Mouse (Mus musculus) midbrain, embryonic 12.5 days (tissue): ENCODE measurements around the gene Morc2a. TPM values are rescaled to one million over a fixed set of nuclear protein-coding genes. Genes with fewer than 3 reads are reported as not detected.

ENCODE experiments used
- ATAC-seq: fragments of 200-750 bp; cut with Nextera tagmentation; 2 replicates; pipeline ENCODE4 v1.8.0; 2017; ENCODE audit warnings: low read depth, moderate TSS enrichment, moderate library complexity; ENCODE audit not compliant: low FRiP score
- H3K27ac ChIP-seq: fragments of 300-500 bp; sonication (generic); replicated peaks from 2 replicates; pipeline ENCODE4 v1.5.1; 2016; ENCODE audit warnings: mild to moderate bottlenecking
- H3K27me3 ChIP-seq: fragments of 300-500 bp; sonication (generic); 2 replicates; pipeline ENCODE4 v1.6.1; 2016; ENCODE audit warnings: mild to moderate bottlenecking
- H3K36me3 ChIP-seq: fragments of 300-500 bp; sonication (generic); 2 replicates; pipeline ENCODE4 v1.6.1; 2016
- H3K4me1 ChIP-seq: fragments of 300-500 bp; sonication (generic); 2 replicates; pipeline ENCODE4 v1.6.1; 2016
- H3K4me2 ChIP-seq: fragments of 300-500 bp; sonication (generic); replicated peaks from 2 replicates; pipeline ENCODE4 v1.6.1; 2016; ENCODE audit warnings: mild to moderate bottlenecking, moderate library complexity
- H3K4me3 ChIP-seq: fragments of 300-500 bp; sonication (generic); 2 replicates; pipeline ENCODE4 v1.5.1; 2016; ENCODE audit warnings: mild to moderate bottlenecking
- H3K9ac ChIP-seq: fragments of 300-500 bp; sonication (generic); replicated peaks from 2 replicates; pipeline ENCODE4 v1.6.1; 2016; ENCODE audit warnings: mild to moderate bottlenecking, moderate library complexity
- H3K9me3 ChIP-seq: fragments of 300-500 bp; sonication (generic); 2 replicates; pipeline ENCODE4 v1.6.1; 2016; ENCODE audit warnings: mild to moderate bottlenecking
- WGBS: fragments of 180-500 bp; shearing (Covaris S2); methylation state at CpG from one replicate; pipeline ENCODE4 v1.1.7; 2016; 5-methylcytosine and 5-hydroxymethylcytosine counted together
- polyA plus RNA-seq: library from polyadenylated mRNA; unstranded; fragments of >200 nt; fragmentation: Nextera tagmentation; extraction: Ambion mirVana; gene quantifications from 2 replicates; pipeline ENCODE4 v1.2.1, GENCODE M21; 2016

Gene Morc2a
- polyA plus RNA-seq, 1 experiment from 2014 or later, result 56.5 TPM

DNA sequence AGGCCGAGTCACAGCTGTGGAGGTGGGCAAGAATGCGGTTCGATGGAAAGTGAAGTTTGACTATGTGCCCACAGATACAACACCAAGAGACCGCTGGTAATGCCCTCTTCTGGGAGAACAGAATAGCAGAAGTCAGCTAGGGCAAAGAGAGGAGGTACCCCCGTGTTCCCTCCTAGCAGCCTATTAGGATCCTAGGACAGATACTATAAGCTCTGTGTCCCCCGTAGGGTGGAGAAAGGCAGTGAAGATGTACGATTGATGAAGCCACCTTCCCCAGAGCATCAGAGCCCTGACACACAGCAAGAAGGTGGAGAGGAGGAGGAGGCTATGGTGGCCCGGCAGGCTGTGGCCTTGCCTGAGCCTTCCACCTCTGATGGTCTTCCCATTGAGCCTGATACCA is 36.4 kb downstream of the Morc2a start:
- Histone ChIP-seq H3K36me3 (peaks cover 91% of the 10 kb centered on the region), H3K4me1 (no peaks in the 10 kb centered on the region)
- no peak for ATAC-seq

DNA sequence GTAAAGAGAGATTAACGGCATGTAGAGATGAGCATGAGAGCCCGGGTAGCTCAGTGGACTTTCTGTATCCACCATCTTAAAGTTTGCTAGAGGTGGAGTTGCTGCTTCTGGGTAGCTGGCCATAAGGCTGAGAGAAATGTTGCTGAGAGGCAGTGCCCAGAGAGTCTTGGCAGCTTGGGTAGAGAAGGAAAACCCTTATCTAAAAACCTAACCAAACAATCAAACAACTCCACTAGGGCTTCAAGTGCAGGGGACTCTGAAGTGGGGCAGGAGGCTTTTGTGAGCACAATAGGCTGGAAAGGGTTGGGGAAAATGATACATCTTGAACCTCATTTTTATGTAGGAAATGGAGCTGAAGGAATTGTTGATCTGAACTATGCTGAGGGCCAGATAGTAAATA is 37.3 kb downstream of the Morc2a start:
- Histone ChIP-seq H3K4me3 (no peak overlapping the region), H3K4me2 (no peak overlapping the region), H3K27ac (no peak overlapping the region), H3K4me1 (no peaks in the 10 kb centered on the region), H3K9ac (no peak overlapping the region), H3K9me3 (no peaks in the 10 kb centered on the region), H3K27me3 (no peaks in the 10 kb centered on the region), H3K36me3 (peaks cover 91% of the 10 kb centered on the region)
- ATAC-seq, result no peak
- 96% methylated on average over 2 of the region's 2 CpGs for WGBS

More for the DNA sequence above, 36.4 kb downstream of the Morc2a start:
- WGBS, result 96% methylated on average over 8 of the region's 8 CpGs
- Histone ChIP-seq H3K4me2 (no peak overlapping the region), H3K9me3 (no peaks in the 10 kb centered on the region), H3K4me3 (no peak overlapping the region), H3K27me3 (no peaks in the 10 kb centered on the region), H3K9ac (no peak overlapping the region), H3K27ac (no peak overlapping the region)

DNA sequence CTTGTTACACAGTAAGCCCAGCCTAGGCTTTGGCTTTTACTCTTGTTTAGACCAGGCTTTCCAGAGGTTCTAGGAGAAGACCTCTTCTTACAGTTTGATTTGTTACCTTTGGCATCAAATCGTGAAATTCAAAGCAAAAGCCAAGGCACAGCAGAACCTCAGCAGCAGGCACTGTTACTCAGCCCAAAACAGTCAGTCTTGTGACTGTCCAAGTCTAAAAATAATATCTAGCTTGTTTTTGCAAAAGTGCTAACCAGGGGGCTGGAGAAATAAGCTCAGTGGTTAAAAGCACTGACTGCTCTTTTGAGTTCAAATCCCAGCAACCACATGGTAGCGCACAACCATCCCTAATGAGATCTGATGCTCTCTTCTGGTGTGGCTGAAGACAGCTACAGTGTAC is 37.9 kb downstream of the Morc2a start:
- H3K36me3 ChIP-seq, result peaks cover 92% of the 10 kb centered on the region
- no peak overlapping the region for H3K4me2 ChIP-seq
- ATAC-seq, result no peak
- H3K9me3 ChIP-seq, result no peaks in the 10 kb centered on the region
- no peak overlapping the region for H3K9ac ChIP-seq
- H3K27me3 ChIP-seq, result no peaks in the 10 kb centered on the region
- no peak overlapping the region for H3K4me3 ChIP-seq
- WGBS, result 91% methylated on average over 2 of the region's 2 CpGs
- H3K4me1 ChIP-seq, result no peaks in the 10 kb centered on the region
- H3K27ac ChIP-seq, result no peak overlapping the region

DNA sequence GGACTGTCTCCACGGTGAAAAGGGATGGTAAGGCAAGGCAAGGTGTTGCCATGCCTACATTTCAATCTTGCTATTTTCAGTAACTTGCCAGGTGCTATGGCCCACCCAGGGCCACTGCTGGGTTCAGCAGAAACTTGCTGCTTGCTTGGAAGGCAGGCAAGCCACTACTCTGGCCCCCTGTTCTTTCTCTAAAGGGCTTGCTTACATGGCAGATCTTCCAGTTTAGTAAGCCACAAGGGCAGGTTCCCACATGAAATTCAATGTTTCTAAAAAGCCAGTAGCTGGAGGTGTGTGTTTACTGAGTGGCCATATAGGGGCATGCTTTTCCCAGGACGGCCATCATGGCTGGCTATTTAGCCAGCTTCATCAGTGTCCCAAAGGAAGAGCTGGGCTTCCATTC is 42.8 kb downstream of the Morc2a start:
- 86% methylated on average over 2 of the region's 2 CpGs for WGBS
- no peak overlapping the region for H3K4me3 ChIP-seq
- H3K36me3 ChIP-seq, result peaks cover 65% of the 10 kb centered on the region
- no peak overlapping the region for H3K27ac ChIP-seq
- H3K4me2 ChIP-seq, result no peak overlapping the region
- H3K4me1 ChIP-seq, result no peaks in the 10 kb centered on the region
- ATAC-seq, result no peak
- H3K9me3 ChIP-seq, result no peaks in the 10 kb centered on the region
- no peaks in the 10 kb centered on the region for H3K27me3 ChIP-seq
- H3K9ac ChIP-seq, result no peak overlapping the region

DNA sequence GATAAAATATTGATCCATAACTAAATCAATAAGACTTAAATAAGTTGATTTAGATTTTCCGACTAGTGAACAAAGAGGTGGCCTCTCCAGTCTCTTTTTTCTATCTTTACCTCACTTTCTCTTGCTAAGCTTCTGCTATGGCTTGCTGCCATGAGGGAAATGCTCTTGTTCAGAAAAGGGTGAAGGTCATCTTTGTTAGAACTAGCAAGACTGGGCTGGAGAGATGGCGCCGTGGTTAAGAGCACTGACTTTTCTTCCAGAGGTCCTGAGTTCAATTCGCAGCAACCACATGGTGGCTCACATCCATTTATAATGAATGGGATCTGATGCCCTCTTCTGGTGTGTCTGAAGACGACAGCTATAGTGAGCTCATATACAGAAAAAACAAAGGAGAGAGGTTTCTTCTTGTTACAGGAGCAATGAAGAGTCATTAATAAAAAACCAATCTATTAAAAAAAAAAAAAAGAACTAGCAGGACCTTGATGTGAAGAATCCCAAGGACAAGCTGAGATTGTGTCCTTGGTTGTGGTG is 47.2 kb downstream of the Morc2a start:
- no peak overlapping the region for H3K4me2 ChIP-seq
- no peak for ATAC-seq
- WGBS, result 80% methylated on average over 5 of the region's 5 CpGs

DNA sequence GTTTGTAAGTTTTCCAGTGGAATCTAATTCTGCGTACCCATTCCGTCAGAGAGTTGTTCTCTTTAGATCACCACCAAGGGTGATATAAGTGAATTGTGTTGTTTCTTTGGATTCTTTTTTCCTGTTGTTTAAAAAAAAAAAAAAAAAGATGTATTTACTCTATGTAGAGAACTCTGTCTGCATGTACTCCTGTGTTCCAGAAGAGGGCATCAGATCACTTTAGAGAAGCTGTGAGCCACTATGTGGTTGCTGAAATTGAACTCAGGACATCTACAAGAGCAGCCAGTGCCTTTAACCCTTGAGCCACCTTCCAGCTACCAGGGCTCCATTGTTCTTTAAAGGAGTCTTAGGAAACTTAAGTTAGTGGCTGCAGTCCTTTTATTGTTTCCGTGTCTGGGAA is 48.5 kb downstream of the Morc2a start:
- no peak for ATAC-seq
- WGBS, result 83% methylated on average over 3 of the region's 3 CpGs
- H3K9ac ChIP-seq, result no peak overlapping the region

More for the DNA sequence above, 47.2 kb downstream of the Morc2a start:
- Histone ChIP-seq H3K9me3 (no peaks in the 10 kb centered on the region), H3K27ac (no peak overlapping the region), H3K36me3 (peaks cover 23% of the 10 kb centered on the region), H3K9ac (no peak overlapping the region), H3K4me3 (no peak overlapping the region), H3K27me3 (no peaks in the 10 kb centered on the region), H3K4me1 (no peaks in the 10 kb centered on the region)

DNA sequence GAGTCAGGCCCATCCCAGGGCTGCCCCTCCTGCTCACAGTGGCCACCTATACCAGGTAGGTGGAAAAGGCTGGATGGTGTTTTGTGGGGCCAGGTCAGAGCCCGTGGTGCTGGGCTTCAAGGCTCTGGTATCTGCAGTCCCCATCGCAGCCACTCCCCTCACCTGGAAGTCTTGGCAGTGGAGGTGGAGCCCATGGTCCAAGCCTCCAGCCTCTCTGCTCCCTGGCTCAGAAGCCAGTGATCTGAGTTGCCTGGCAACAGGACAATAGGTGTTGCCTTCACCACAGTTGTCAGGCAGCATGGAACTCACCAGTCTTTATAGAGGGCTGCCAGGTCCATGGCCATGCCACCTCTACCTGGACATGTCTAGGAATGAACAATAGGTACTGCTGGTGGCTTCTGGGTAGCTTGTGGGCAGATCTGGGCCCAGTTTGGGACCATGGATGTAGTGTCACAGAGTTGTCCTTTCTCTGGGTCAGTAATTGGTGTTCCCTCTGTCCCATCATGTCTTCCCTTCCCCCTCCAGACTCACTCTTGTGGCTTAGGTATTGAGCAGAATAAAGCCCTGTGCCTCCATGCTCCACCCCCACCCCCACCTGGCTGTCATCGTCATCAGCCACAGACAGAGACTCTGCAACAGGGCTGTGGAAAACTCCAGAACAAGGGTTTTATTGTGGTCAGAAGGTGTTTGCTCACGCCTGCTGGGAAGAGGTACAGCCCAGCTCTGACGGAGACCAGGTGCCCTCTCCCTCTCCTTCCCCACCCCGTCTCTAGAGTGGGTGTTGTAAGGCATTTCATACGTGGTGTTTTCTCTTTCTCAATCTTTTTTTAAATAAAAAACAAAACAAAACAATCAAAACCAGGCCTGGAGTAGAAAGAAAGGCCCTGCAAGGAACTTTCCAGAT is 54.4 kb downstream of the Morc2a start:
- Histone ChIP-seq H3K27me3 (0 out of 2 replicates have a peak, but pooled peaks cover 5% of the 10 kb centered on the region), H3K4me2 (no peak overlapping the region), H3K4me1 (no peaks in the 10 kb centered on the region), H3K9ac (no peak overlapping the region), H3K9me3 (no peaks in the 10 kb centered on the region), H3K27ac (no peak overlapping the region), H3K4me3 (no peak overlapping the region), H3K36me3 (no peaks in the 10 kb centered on the region)
- WGBS, result 86% methylated on average over 7 of the region's 7 CpGs
- no peak for ATAC-seq

More for the DNA sequence above, 48.5 kb downstream of the Morc2a start:
- Histone ChIP-seq H3K4me3 (no peak overlapping the region), H3K4me2 (no peak overlapping the region), H3K4me1 (no peaks in the 10 kb centered on the region), H3K9me3 (no peaks in the 10 kb centered on the region), H3K27ac (no peak overlapping the region), H3K27me3 (no peaks in the 10 kb centered on the region), H3K36me3 (peaks cover 13% of the 10 kb centered on the region)

DNA sequence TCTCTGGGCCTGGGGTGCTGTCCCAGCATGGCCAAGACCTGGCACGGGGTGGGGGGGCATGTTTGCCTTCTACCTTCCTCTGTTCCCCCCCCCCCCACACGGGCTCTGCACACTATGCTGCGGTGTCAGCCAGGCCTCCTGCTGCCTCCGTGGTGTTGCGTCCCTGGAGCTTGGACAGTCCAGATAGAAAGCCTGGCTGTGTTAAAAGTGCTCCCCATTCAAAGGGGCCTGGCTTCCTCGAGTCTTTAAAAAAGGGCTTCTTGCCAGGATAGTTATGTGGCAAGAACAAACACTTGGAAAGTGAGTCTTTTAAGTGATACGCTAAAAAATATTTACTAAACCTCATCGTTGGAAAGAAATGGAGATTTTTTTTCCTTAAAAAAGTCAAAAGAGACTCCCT is 55.4 kb downstream of the Morc2a start:
- WGBS, result 81% methylated on average over 8 of the region's 8 CpGs
- no peak overlapping the region for H3K4me2 ChIP-seq
- ATAC-seq, result no peak

DNA sequence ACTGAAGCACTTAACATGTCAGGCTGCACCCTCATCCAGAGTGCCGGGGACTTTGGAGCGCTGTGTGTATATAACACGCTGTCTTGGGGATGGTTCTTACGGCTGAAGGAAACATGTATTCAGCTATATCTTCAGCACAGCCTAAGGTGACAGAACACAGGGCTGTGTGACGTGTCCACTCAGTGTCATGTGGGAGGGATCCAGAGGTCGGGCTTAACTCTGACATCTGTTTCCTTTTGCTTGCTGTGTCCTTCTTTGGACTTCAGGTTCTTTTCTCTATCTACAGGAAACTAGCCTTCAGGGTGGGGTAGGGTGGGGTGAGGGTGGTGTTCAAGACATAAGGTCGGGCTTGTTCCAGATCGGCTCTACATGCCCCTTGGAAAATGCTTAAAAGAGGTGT is 58.1 kb downstream of the Morc2a start:
- Histone ChIP-seq H3K9me3 (no peaks in the 10 kb centered on the region), H3K9ac (no peak overlapping the region), H3K36me3 (no peaks in the 10 kb centered on the region), H3K4me1 (no peaks in the 10 kb centered on the region), H3K27ac (no peak overlapping the region), H3K27me3 (0 out of 2 replicates have a peak, but pooled peaks cover 5% of the 10 kb centered on the region), H3K4me2 (no peak overlapping the region), H3K4me3 (no peak overlapping the region)
- no peak for ATAC-seq
- WGBS, result 93% methylated on average over 8 of the region's 8 CpGs

More for the DNA sequence above, 55.4 kb downstream of the Morc2a start:
- Histone ChIP-seq H3K9me3 (no peaks in the 10 kb centered on the region), H3K4me3 (no peak overlapping the region), H3K27me3 (0 out of 2 replicates have a peak, but pooled peaks cover 5% of the 10 kb centered on the region), H3K9ac (no peak overlapping the region), H3K36me3 (no peaks in the 10 kb centered on the region), H3K27ac (no peak overlapping the region), H3K4me1 (no peaks in the 10 kb centered on the region)

DNA sequence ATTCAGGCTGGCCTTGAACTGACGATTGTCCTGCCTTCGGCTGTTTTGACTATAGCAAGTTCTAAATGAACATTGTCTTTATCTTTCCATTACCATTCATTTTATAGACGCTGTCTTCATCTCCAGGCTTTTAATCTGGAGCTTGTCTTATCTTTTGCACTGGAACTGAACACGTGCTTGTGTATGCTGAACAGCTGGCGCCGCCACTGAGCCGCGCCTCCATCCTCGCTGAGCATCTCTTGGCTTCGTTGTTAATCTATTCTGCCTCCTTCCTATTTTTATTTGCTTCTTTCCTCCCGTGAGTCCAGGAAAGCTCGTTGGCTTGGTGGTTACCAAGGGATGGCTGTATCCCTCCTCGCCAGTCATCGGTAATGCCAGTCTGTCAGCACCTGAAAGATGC is 61.2 kb downstream of the Morc2a start:
- Histone ChIP-seq H3K9me3 (no peaks in the 10 kb centered on the region), H3K36me3 (no peaks in the 10 kb centered on the region), H3K4me2 (no peak overlapping the region), H3K4me3 (no peak overlapping the region), H3K9ac (no peak overlapping the region), H3K27me3 (0 out of 2 replicates have a peak, but pooled peaks cover 2% of the 10 kb centered on the region), H3K4me1 (no peaks in the 10 kb centered on the region), H3K27ac (no peak overlapping the region)
- 85% methylated on average over 14 of the region's 14 CpGs for WGBS
- no peak for ATAC-seq

DNA sequence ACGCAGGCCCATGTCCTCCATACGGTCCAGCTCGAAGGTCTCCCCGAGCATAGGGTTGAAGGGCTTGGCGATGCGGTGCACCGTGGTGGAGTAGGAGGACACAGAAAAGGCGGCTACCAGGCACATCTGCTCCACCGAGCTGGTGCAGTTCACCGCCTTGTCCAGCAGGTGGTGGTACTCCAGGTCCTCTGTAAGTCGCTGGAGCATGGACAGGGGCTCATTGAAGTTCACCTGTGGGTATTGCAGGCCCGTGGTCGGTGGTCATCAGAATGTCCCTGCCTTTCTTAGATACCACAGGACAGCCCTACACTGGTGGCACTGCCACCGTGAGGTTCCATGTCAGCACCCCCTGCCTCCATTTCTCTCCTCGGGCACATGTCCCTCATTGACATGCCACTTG is 65.5 kb downstream of the Morc2a start:
- ATAC-seq, result no peak
- H3K4me2 ChIP-seq, result no peak overlapping the region
- H3K27me3 ChIP-seq, result no peaks in the 10 kb centered on the region
- no peak overlapping the region for H3K27ac ChIP-seq
- H3K9me3 ChIP-seq, result no peaks in the 10 kb centered on the region
- no peak overlapping the region for H3K4me3 ChIP-seq
- WGBS, result 42% methylated on average over 15 of the region's 15 CpGs
- no peak overlapping the region for H3K9ac ChIP-seq
- no peaks in the 10 kb centered on the region for H3K4me1 ChIP-seq
- no peaks in the 10 kb centered on the region for H3K36me3 ChIP-seq

DNA sequence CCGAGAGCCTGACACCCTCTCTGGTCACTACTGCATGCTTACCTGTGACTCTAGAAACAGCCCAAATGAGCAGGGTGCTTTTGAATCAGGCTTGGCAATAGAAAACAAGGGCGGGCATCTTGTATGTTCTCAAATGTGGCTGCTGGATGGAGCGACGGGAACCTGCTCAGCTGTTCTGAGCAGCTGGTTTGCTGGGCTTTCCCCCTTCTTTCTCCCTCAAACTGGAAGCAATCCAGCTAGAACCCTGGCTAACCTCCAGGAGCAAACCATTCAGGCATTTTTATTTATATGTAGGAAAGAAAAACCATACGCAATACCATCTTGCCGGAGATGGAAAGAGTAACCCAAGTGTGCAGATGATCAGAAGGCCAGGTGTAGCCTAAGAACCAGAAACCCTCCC is 67.7 kb downstream of the Morc2a start:
- H3K27ac ChIP-seq, result no peak overlapping the region
- H3K9ac ChIP-seq, result no peak overlapping the region
- no peaks in the 10 kb centered on the region for H3K27me3 ChIP-seq
- no peak for ATAC-seq
- no peaks in the 10 kb centered on the region for H3K9me3 ChIP-seq
- H3K4me2 ChIP-seq, result no peak overlapping the region
- no peaks in the 10 kb centered on the region for H3K36me3 ChIP-seq
- H3K4me3 ChIP-seq, result no peak overlapping the region
- no peaks in the 10 kb centered on the region for H3K4me1 ChIP-seq
- WGBS, result 90% methylated on average over 6 of the region's 6 CpGs
